Mouse (Mus musculus): Measurements from ENCODE around the gene Trpm4. TPM values are rescaled to one million over a fixed set of nuclear protein-coding genes. Genes with fewer than 3 reads are reported as not detected.

The Trpm4 gene
- total and polyA plus RNA-seq, 2 experiments = 1.2 to 1.5 TPM

DNA sequence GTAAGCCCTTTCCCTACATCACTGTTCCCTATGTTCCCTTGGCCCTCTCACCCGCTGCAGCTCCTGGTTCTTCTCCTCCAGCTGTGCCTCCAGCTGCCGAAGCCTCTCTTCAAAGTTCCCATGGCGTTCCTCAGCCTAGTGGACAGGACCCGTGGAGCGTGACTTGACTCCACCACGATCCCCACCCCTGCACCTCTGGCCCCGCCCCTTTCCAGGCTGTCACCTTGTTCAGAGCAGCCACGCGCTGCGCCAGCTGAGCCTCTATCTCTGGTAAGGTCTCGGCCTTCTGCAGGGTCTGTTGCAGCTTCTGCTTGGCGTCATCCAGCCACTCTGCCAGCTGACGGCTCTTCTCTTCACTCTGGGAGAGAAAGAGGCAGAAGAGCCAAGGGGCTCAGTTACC, 22.5 kb upstream of the Trpm4 start:
- Histone ChIP-seq H3K27me3 (ENCODE audit: control insufficient read depth, insufficient read depth, low read length) (peaks cover 3% of the 10 kb centered on the region; the same call in 1 of the 2 replicates), H3K9ac (ENCODE audit: low read depth, low read length) (no peak overlapping the region), H3K4me3 (ENCODE audit: insufficient read depth, low read depth, low read length) (no peak overlapping the region), H3K27ac (replicated peaks; ENCODE audit: insufficient read depth, low read depth, low read length) (no peak overlapping the region), H3K79me2 (ENCODE audit: control insufficient read depth, insufficient read depth, low read length) (no peaks in the 10 kb centered on the region), H3K4me1 (ENCODE audit: control insufficient read depth, insufficient read depth, low read length) (no peaks in the 10 kb centered on the region), H3K36me3 (ENCODE audit: control insufficient read depth, insufficient read depth, low read length) (no peaks in the 10 kb centered on the region)
- DNase-seq (ENCODE audit: extremely low read depth, low read depth, low spot score) = no peak
- 33% methylated on average over 13 of the region's 13 CpGs for WGBS
- TF ChIP-seq POLR2A (IDR thresholded peaks at IDR 0.05; ENCODE audit: extremely low read depth, insufficient read depth, low read length) (no peak), CTCF (IDR thresholded peaks at IDR 0.05; ENCODE audit: low read depth, low read length) (no peak)

DNA sequence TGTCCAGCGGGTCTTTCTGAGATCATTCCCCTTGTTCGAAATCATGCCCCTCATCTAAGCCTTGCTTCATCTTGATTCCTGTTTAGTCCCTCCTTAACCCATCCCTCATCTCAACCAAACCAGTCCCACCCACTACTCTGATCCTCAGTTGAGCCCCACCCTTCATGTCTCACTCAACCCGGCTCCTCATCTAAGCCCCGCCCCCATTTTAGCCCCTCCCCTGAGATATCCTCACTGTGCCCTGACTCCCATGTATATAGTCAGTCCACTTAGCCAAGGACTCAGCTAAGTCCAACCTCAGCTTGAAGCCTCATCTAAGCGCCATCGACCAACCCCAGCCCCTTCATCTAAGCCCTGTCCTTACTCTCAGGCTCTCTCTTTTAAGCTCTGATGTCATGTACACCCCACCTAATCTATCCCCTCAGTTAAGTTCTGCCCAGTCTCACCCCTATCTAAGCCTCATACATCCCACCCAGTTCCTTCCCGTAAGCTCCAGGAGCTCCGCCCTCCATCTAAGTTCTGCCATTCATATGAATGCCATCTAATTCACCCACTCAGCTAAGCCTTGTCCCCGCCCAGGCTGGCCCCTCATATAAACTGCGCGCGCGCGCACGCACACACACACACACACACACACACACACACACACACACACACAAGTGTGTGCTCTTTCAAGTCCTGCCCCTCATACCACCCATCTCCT, 21.9 kb upstream of the Trpm4 start:
- no peak overlapping the region for H3K9ac ChIP-seq (ENCODE audit: low read depth, low read length)
- 64% methylated on average over 15 of the region's 15 CpGs for WGBS
- no peaks in the 10 kb centered on the region for H3K27me3 ChIP-seq (ENCODE audit: control insufficient read depth, insufficient read depth, low read length)
- H3K79me2 ChIP-seq (ENCODE audit: control insufficient read depth, insufficient read depth, low read length) = no peaks in the 10 kb centered on the region
- H3K27ac ChIP-seq (replicated peaks; ENCODE audit: insufficient read depth, low read depth, low read length) = no peak overlapping the region
- H3K36me3 ChIP-seq (ENCODE audit: control insufficient read depth, insufficient read depth, low read length) = no peaks in the 10 kb centered on the region
- H3K4me3 ChIP-seq (ENCODE audit: insufficient read depth, low read depth, low read length) = no peak overlapping the region
- no peak for TF ChIP-seq CTCF (IDR thresholded peaks at IDR 0.05; ENCODE audit: low read depth, low read length)
- TF ChIP-seq POLR2A (IDR thresholded peaks at IDR 0.05; ENCODE audit: extremely low read depth, insufficient read depth, low read length) = no peak
- no peak for DNase-seq (ENCODE audit: extremely low read depth, low read depth, low spot score)
- H3K4me1 ChIP-seq (ENCODE audit: control insufficient read depth, insufficient read depth, low read length) = no peaks in the 10 kb centered on the region

DNA sequence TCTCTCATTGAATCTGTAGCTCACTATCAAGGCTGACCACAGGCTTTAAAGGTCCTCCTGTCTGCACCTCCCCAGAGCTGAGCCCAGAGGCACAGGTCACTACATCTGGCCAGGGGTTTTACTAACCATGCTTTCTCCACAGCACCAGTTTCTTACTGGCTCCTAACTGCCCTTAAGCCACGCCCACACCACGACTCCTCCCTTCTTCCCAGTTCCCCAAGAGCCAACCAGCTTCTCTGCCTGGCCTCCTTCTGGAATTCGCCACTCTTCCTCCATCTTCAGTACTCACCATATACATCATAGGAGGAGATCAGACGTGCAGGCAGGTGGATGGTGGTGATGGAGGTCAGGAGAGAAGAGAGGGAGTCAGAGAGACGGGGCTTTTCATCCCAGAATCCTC, 19.5 kb upstream of the Trpm4 start:
- Histone ChIP-seq H3K4me1 (ENCODE audit: control insufficient read depth, insufficient read depth, low read length) (no peaks in the 10 kb centered on the region), H3K27ac (replicated peaks; ENCODE audit: insufficient read depth, low read depth, low read length) (no peak overlapping the region), H3K36me3 (ENCODE audit: control insufficient read depth, insufficient read depth, low read length) (no peaks in the 10 kb centered on the region), H3K4me3 (ENCODE audit: insufficient read depth, low read depth, low read length) (no peak overlapping the region), H3K27me3 (ENCODE audit: control insufficient read depth, insufficient read depth, low read length) (no peaks in the 10 kb centered on the region), H3K9ac (ENCODE audit: low read depth, low read length) (no peak overlapping the region), H3K79me2 (ENCODE audit: control insufficient read depth, insufficient read depth, low read length) (no peaks in the 10 kb centered on the region)
- DNase-seq (ENCODE audit: extremely low read depth, low read depth, low spot score) = no peak
- WGBS = 33% methylated on average over 5 of the region's 5 CpGs
- no peak for TF ChIP-seq CTCF (IDR thresholded peaks at IDR 0.05; ENCODE audit: low read depth, low read length)
- no peak for TF ChIP-seq POLR2A (IDR thresholded peaks at IDR 0.05; ENCODE audit: extremely low read depth, insufficient read depth, low read length)

DNA sequence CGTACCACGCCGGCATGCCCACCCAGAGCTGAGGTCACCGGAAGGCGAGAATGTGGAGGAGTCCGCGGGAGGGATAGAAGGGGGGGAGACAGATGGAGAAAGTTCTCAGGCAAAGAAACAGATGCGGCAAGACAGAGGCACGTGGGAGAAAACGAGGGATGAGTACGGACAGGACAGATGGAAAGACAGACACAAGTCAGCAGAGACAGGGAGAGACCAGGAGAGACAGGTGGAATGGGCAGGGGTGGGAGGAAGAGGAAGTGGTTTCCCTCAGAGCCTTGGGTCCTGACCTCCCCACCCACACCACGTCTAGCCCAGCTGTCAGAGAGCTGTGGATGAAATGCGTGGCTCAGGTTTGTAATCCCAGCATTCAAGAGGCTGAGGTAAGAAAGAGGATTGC, 13.3 kb upstream of the Trpm4 start:
- H3K27me3 ChIP-seq (ENCODE audit: control insufficient read depth, insufficient read depth, low read length) = no peaks in the 10 kb centered on the region
- no peaks in the 10 kb centered on the region for H3K79me2 ChIP-seq (ENCODE audit: control insufficient read depth, insufficient read depth, low read length)
- H3K36me3 ChIP-seq (ENCODE audit: control insufficient read depth, insufficient read depth, low read length) = no peaks in the 10 kb centered on the region
- TF ChIP-seq CTCF (IDR thresholded peaks at IDR 0.05; ENCODE audit: low read depth, low read length) (no peak), POLR2A (IDR thresholded peaks at IDR 0.05; ENCODE audit: extremely low read depth, insufficient read depth, low read length) (no peak)
- H3K27ac ChIP-seq (replicated peaks; ENCODE audit: insufficient read depth, low read depth, low read length) = no peak overlapping the region
- WGBS = 75% methylated on average over 13 of the region's 13 CpGs
- H3K4me3 ChIP-seq (ENCODE audit: insufficient read depth, low read depth, low read length) = no peak overlapping the region
- no peak for DNase-seq (ENCODE audit: extremely low read depth, low read depth, low spot score)
- no peaks in the 10 kb centered on the region for H3K4me1 ChIP-seq (ENCODE audit: control insufficient read depth, insufficient read depth, low read length)
- H3K9ac ChIP-seq (ENCODE audit: low read depth, low read length) = no peak overlapping the region

DNA sequence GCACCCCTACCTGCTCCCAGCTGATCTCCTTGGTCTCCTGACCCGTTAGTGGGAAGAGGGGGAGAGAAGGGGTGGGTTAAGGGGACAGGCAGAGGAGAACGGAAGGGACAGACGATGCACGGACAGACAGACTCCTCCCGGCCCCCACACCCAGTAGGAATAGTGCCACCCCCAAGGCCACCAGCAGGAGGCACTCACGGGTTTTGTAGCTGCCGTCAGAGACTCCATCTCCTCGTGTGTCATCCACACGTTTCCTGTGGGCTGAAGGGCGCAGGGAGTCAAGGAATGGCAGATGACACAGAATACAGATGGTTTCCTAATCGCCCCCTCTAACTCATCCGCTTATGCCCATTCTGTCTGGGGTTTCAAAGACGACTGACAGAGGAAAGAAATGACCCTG, 10.0 kb upstream of the Trpm4 start:
- WGBS = 28% methylated on average over 13 of the region's 13 CpGs
- TF ChIP-seq CTCF (IDR thresholded peaks at IDR 0.05; ENCODE audit: low read depth, low read length) = peak; percentile 30; the same call in 1 of the 2 replicates
- no peak for TF ChIP-seq POLR2A (IDR thresholded peaks at IDR 0.05; ENCODE audit: extremely low read depth, insufficient read depth, low read length)
- Histone ChIP-seq H3K4me1 (ENCODE audit: control insufficient read depth, insufficient read depth, low read length) (no peaks in the 10 kb centered on the region), H3K27ac (replicated peaks; ENCODE audit: insufficient read depth, low read depth, low read length) (no peak overlapping the region), H3K79me2 (ENCODE audit: control insufficient read depth, insufficient read depth, low read length) (no peaks in the 10 kb centered on the region), H3K9ac (ENCODE audit: low read depth, low read length) (no peak overlapping the region), H3K27me3 (ENCODE audit: control insufficient read depth, insufficient read depth, low read length) (peaks cover 6% of the 10 kb centered on the region; the same call in 1 of the 2 replicates), H3K4me3 (ENCODE audit: insufficient read depth, low read depth, low read length) (no peak overlapping the region), H3K36me3 (ENCODE audit: control insufficient read depth, insufficient read depth, low read length) (no peaks in the 10 kb centered on the region)
- no peak for DNase-seq (ENCODE audit: extremely low read depth, low read depth, low spot score)

DNA sequence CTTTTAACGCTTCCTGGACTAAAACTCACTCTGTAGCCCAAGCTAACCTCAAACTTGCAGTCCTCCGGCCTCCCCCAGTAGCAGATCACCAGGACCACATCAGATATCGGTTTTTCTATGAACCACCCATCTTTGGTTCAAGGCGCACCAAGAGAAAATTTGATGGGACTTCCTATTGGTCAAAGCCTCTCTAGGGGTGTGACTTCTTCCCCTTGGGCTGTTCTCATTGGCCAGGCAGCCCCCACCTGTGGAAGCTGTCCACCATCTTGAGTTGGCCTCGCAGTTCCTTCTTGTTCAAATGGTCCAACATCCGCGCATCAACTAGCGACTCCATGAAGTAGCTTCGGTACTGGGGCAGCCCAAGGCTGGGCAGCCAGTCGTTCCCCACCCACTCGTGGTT, 8.5 kb upstream of the Trpm4 start:
- H3K4me1 ChIP-seq (ENCODE audit: control insufficient read depth, insufficient read depth, low read length) = no peaks in the 10 kb centered on the region
- no peak for DNase-seq (ENCODE audit: extremely low read depth, low read depth, low spot score)
- no peaks in the 10 kb centered on the region for H3K79me2 ChIP-seq (ENCODE audit: control insufficient read depth, insufficient read depth, low read length)
- no peak for TF ChIP-seq POLR2A (IDR thresholded peaks at IDR 0.05; ENCODE audit: extremely low read depth, insufficient read depth, low read length)
- TF ChIP-seq CTCF (IDR thresholded peaks at IDR 0.05; ENCODE audit: low read depth, low read length) = no peak
- no peak overlapping the region for H3K4me3 ChIP-seq (ENCODE audit: insufficient read depth, low read depth, low read length)
- WGBS = 91% methylated on average over 11 of the region's 11 CpGs
- H3K27me3 ChIP-seq (ENCODE audit: control insufficient read depth, insufficient read depth, low read length) = peaks cover 10% of the 10 kb centered on the region; the same call in 1 of the 2 replicates
- H3K9ac ChIP-seq (ENCODE audit: low read depth, low read length) = no peak overlapping the region
- H3K27ac ChIP-seq (replicated peaks; ENCODE audit: insufficient read depth, low read depth, low read length) = no peak overlapping the region
- H3K36me3 ChIP-seq (ENCODE audit: control insufficient read depth, insufficient read depth, low read length) = no peaks in the 10 kb centered on the region
